Mouse (Mus musculus) hematopoietic stem cell, adult 5-6 weeks (primary cell): Measurements from ENCODE around the gene Rora. TPM values are rescaled to one million over a fixed set of nuclear protein-coding genes. Genes with fewer than 3 reads are reported as not detected.
A peak's percentile ranks its signal among the peaks of the same experiment; 100 is the strongest.

Experiments
- ATAC-seq, 2 experiments: fragments of 125-278 bp in 1 of 2; replicated peaks in 1 of 2; 2 replicates each; pipeline ENCODE4 v1.8.0; 2016 to 2017; ENCODE audit warnings: inconsistent platforms in 2 of 2, mild to moderate bottlenecking in 2 of 2, moderate number of reproducible peaks in 2 of 2, low read depth in 1 of 2, moderate TSS enrichment in 1 of 2; ENCODE audit not compliant: low FRiP score in 2 of 2, poor library complexity in 2 of 2, severe bottlenecking in 2 of 2, insufficient read depth in 1 of 2, low TSS enrichment in 1 of 2
- total RNA-seq: library from RNA; stranded (forward); fragments of 172-1452, 232-1000 nt; gene quantifications from 2 replicates; pipeline ENCODE4 v1.2.3, GENCODE M21; 2017

The Rora gene
- total RNA-seq, 1 experiment from 2014 or later, result 11.0 TPM

DNA sequence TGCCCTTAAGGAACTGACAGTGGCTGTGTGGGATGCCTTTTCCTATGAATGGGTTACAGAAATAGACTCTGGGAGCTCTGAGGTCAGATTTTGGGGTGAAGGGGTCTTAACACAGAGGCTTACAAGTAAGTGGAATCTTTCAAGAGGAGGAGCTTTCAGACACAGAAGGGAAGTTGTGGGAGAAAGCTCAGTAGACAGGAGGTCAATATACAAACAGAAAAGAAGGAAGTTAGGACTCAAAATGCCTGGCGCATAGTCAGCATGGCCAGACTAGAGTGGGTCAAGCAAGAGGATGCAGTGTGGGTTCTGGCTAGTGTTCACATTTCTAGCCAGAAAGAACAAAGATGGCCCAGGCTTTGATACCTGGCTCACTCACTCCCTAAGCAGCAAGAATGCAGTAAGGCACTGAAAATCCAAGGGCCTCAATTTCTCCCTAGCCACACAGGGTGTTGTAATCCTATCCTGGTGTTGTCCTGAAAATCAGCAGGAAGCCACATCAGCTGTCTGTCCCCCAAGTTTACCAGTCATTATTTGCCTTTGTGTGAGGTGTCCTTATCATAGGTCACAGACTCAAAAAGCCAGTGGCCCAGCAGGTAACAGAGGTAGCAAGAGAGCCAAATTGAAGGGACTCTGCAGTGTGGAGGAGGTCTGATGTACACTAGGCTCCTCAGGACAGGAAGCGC is 456.2 kb downstream of the Rora start:
- peak; percentile 51 to 72; a peak in 3 of 4 replicates for ATAC-seq

DNA sequence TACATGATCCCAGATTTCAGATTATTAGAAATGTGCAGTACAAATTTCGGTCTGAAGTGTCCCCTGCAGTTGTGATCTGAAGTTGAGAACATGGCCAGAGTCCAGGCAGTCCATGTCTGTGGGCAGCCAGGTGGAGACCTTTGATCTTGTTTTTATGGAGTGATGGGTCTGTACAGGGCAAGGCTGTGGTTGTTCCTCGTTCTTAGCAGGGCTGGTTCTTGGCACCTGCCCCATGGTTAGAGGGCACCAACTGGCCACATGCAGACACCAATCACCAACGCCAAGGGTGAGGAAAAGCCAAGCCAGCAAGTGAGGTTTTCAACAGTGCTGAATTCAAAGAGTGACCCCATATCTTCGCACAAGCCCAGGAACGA is 456.7 kb downstream of the Rora start:
- ATAC-seq, result no peak

DNA sequence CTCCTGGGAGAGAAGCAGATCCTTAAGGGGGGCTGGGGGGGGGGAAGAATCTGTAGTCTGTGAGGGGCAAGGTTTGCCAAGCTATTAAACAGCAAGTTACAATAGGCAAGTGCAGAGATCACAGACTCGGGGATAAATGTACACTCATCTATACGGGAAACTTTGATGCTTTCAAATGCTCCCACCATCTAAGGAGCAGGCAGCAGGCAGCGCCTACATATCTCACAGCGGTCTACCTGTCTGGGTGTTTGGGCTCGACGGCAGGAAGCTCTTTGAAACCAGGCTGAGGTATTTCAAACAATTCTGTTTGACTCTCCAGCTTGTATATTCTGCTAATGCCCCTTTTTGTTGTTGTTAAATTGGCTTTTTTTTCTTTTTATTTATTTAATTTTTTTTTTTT is 457.1 kb downstream of the Rora start:
- no peak for ATAC-seq

DNA sequence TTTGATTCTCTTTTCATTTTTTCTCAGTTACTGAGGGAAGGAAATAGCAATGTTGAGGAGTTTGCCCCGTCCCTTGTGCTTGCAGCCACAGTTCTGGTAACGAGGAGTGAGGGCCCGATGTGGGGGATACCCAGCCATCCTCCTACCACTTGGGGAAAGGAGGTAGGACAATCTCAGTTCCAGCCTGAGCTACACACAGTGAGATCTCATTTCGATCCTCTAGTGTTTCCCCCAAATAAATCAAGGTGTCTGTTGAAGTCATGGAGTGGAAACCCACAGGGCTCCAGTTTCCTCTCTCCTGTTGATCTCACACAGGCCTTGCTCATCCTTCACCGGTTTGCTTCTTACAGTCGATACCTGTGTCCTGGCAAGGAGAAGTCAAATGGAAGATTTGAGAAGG is 458.0 kb downstream of the Rora start:
- no peak for ATAC-seq

DNA sequence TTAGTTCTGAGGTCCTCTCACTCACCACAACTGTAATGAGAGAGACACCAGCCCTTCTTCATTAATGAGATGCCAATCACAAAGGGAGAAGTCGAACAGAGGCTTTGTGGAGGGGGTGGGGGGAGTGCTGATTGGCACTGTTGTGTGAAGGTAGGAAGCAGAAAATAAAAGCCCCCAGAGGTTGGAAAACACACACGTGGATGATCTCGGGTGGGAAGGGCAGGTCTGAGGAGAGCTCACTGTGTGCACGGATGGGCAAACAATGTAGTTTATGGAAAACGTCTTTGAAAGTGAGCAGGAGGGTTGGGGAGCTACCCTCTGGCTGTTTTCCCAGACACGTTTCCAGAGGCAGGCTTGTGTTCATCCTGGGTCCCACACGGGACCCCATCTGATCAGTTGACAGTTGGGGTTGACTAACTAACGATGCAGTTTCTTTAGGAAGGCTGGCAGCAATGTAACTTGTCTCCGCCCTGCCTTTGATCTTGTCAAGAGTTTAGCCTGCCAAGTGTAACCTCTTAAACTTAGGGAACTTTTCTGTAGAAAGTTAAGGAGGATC is 460.9 kb downstream of the Rora start:
- no peak for ATAC-seq

DNA sequence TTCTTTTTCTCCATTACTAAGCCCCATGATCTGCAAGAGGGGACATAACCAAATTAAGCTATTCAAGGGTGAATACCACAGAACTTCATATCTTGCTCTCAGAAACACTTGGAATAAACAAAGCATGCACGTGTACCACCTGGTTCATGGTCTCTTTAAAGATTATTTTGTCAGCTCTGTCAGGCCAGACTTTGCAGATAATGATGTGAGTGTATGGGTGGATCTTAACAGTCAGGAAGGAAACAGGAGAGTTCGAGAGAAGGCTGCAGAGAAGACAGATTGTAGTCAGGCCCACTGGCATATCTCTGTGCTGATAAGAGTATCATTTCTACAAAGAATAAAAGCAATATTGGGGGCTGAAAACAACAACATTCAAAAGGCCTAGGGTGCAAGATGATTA is 463.2 kb downstream of the Rora start:
- ATAC-seq, result no peak

DNA sequence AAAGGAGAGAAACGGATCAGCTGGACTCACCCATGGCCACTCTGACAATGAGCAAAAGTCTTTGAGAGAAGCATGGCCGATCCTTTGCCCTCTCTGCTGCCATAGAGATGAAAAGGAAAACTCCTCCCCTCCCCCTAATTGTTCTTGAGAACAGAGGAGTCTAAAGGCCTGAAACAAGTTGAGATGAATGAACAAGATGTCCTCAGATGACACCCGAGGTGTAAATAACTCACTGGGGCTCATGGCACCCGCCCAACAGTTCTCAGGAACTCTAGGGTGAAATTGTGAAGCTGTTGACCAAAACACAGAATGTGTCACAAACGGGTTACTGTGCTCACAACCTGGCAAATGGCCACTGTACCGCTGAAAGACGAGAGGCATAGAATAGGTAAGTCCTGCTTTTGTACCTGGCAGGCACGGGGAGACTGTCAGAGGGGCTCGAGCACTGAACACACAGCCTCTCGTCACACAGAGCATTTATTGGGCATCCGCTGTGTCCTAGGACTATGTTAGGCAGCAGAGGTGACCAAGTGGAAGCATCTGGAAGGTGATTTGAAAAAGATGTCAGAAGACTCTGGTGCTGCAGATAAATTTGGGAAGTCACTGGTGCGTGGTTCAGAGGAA is 467.6 kb downstream of the Rora start:
- ATAC-seq, result no peak

DNA sequence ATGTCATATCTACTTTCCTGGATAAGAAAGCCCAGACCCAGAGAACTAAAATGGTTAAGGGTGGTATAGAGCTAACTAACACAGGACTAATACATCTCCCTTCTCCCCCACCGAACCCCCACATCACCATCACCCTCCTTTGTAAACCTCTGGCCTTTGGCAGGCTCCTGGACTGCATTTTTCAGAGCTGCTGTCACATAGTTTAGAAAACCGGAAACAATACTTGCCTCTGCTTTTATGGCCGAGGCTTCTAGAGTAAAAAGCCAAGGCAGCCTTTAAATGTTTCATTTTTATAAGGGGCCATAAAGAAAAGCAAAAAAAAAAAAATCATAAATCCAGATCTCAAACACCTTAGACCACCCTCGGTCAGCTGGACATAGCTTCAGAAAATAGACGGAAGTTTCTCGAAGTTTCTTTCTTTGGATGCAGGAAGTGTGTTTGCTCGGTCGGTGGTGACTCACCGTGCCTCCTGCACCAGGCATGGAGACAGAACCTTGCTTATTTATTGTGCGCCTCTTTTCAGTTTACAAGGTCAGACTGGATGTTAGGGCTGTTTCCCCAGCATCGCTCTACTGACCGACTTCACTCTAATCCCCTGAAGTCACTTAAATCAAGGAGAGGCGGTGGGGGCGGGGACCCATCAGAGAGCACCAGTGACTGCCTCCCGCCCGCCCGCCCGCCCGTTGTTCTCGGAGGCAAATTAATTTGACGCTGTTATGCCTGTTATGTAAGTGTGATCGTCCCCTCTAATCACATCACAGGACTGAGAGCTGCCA is 471.6 kb downstream of the Rora start:
- ATAC-seq, result peak; percentile 25 to 54; a peak in 2 of 4 replicates

DNA sequence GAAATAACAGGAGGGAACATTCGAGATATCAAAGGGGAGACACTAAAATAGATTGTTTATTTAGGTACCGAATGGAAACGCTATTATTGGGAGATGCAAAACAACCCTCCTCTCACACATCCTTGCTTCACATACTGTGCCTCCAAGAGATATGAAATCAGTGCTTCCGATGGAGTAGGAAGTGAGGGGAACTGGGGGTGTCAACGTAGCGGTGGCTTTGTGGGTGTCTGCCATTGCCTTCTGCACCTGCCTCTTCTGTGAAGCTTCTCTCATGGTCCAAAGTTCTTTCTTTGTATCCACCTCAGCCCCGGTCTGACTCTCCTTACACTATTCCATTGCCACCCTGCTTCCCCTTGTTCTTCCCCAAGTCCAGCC is 472.2 kb downstream of the Rora start:
- no peak for ATAC-seq

DNA sequence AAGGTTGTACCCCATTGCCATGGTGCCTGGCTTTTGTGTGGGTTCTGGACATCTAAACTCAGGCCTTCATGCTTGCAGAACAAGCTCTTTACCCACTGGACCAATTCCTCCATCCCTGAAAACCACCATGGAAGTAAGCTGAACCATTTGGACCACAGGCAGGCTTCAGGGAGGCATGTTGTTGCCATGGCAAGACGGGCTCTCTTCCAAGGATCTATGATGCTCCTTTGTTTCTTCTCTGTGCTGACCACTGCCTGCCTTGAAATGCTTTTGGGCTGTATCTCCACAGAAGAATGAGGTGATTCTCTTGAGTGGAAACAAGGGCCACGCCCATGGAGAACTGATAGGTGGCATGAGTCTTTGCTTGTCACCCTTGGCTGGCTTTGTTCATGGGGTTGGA is 473.0 kb downstream of the Rora start:
- ATAC-seq, result no peak

DNA sequence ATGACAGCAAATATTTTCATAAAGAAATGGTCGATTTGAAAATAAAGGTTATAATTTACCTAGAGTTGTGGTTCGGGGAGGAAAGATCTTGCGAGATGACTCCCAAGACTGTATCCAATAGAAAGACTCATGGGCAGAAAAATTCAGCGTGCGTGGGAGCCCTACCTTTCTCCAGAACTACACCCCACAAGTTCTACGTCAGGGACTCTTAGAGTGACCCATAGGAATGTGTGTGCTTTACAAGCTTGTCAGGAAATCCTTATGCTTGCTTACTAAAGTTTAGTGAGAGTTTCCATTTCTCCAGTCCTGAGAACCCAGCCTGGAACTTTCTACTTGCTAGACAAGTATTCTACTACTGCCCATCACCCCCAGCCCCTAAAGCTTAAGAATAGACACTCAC is 474.7 kb downstream of the Rora start:
- ATAC-seq, result no peak

DNA sequence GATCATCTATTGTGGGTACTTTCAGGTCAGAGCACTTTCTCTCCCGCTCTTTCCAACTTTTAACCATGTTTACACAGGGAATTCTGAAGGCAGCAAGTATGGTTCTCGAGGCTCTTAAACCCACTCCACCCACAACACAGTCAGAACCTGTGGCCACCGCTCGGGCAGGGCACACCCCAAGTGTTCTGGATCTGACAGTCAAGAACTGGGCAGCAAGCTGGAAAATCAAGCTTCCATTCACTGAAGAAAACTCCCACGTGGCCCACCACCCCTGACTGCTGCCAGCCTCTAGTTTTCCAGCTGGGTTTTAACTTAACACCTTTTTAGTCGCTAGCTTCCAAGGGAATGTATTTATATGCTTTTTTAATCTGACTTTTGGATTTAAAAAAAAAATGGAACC is 479.4 kb downstream of the Rora start:
- ATAC-seq, result no peak

DNA sequence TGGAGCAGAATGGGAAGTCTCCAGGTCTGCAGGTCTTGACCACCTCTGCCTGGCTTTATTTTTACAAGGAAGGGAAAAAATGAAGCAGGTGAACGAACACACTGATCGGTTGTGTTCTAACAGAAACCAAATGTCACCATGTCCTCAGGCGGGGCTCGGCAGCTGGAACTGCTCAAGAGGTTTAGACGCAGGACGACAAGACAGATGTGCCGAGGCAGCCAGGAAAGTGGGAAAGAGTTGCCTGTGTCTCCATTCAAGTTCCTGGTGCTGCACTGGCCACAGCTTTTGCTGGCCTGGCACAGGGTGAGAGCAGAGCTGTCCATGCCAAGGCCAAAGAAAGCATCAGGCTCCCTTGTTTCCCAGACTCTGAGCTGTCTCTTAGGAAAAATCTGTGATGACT is 480.1 kb downstream of the Rora start:
- ATAC-seq, result no peak

DNA sequence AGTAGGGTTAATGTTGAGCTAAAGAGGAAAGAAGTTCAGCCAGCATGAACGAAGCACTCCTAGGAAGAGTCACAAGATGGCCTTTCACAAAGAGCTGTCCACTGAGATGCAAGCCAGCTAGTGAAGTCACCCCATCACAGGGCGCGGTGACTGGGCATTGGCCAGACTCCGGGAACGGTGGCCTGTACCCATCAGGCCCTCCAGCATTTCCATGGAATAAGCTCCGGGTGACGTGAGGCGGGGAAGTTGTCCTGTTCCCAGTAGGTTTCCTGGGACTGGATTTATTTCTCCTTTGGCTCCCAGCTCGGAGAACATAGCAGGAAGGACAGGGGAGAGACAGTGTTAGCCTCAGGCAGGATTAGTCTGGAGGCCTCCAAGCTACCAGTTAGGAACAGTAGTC is 481.0 kb downstream of the Rora start:
- no peak for ATAC-seq

DNA sequence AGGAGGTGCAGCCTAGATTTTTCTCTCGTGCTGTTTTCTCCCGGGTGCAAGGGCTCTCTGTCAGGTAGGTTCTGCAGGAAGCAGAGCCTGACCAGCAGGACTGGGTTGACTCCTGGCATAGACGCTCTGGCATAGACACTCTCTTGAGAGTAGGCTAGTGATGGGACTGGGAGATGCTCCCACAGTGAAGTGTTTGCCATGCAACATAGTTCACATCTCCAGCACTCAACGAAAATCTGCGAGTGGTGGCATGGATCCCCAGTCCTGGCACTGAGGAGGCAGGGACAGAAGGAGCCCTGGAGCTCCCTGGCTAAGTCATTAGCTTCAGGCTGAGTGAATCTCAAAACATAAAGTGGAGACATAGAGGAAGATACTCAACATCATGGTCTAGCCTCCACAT is 483.2 kb downstream of the Rora start:
- no peak for ATAC-seq

DNA sequence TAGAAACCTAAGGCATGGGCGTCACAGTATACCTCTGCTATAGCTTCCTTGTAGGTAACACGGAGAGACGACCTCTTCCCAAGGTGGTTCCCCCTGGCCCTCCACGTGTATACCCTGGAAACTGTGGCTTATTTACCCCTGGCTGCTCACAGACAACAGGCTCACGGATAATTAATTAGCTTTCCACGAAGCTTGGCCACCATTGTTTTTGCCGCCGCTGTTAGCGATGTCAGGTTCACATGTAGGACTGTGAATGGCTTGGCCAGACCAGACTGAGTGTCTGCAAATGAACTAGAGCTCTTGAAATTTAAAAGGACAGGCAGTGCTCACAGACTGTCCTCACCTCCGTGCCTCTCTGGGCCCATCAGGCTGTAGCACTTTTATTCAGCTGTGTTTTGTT is 483.8 kb downstream of the Rora start:
- no peak for ATAC-seq

DNA sequence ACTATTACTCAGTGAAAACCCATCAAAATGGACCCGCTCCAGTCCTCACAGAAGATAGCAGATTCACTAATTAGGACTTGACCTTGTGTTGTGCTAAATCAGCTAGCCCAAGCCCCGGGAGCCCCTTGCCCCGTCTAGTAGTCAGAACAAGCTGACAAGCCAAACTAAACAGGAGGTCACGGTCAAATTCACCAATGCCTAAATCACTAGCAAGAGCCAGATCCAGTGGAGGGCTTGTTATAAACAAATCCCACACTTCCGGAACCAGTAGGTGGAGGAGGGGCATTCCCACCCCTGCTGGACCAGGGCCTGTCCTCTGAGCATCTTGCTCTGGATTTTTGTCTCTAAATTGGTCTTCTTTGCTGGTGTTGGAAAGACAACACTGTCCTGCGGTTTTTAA is 486.6 kb downstream of the Rora start:
- no peak for ATAC-seq

DNA sequence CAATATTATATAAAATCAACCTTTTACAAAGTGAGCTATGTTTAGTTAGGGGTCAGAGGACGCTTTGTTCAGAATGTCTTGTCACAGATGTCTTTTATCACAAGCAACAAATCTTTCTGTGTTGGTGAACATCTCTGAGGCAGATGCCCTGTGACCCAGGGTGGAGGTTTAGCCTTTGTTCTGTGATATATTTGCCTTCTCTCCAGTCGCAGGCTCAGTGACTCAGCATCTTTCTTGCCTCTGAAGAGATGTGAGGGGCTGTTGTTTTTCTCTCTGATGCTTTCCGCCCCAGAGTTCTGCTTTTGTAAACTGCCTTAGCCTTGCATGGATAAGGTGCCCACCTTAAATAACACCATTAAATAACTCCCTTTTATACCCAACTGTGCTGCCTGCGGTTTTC is 488.3 kb downstream of the Rora start:
- peak; percentile 58 to 73 for ATAC-seq
